Mouse (Mus musculus) G1E (cell line): ENCODE results near the gene Pias4.

Experiments
- CTCF ChIP-seq: IDR thresholded peaks from 2 replicates; pipeline ENCODE4 v1.5.1; 2012; ENCODE audit warnings: low read depth, low read length, inconsistent platforms, mixed read lengths
- TAL1 ChIP-seq: conservative IDR thresholded peaks from 2 replicates; pipeline ENCODE4 v1.6.1; 2012; ENCODE audit warnings: low read depth, low read length, inconsistent platforms, mixed read lengths

GRCm38 (mm10) chr10:81154313-81154712, 13.4 kb downstream of the Pias4 start:
- TF ChIP-seq CTCF (no peak), TAL1 (no peak)
